Mouse (Mus musculus) left cerebral cortex, postnatal 36 days (tissue): ENCODE data around the gene Ttll8. TPM values are rescaled to one million over a fixed set of nuclear protein-coding genes. Genes with fewer than 3 reads are reported as not detected.

Source experiments
- DNase-seq, 2 experiments: peaks; one replicate each; pipeline ENCODE4 v3.0.0; 2021 to 2022; ENCODE audit warnings: low spot score in 2 of 2, mixed read lengths in 1 of 2
- intact Hi-C: fragments of 180-260 bp; cut with DNase I; formaldehyde crosslinking; loops from one replicate; pipeline ENCODE4 v1.15.1; 2025
- total RNA-seq, 2 experiments: library from RNA; stranded (reverse); gene quantifications; 2 replicates each; pipeline ENCODE4 v1.2.3; 2021

Gene Ttll8
- total RNA-seq, 2 experiments from 2014 or later: 1.1 to 2.1 TPM

- no peak for DNase-seq
- intact Hi-C loops: no loop called here
Observed at GRCm38 (mm10) chr15:88865888-88866695, 88.1 kb downstream of the Ttll8 start.

DNA sequence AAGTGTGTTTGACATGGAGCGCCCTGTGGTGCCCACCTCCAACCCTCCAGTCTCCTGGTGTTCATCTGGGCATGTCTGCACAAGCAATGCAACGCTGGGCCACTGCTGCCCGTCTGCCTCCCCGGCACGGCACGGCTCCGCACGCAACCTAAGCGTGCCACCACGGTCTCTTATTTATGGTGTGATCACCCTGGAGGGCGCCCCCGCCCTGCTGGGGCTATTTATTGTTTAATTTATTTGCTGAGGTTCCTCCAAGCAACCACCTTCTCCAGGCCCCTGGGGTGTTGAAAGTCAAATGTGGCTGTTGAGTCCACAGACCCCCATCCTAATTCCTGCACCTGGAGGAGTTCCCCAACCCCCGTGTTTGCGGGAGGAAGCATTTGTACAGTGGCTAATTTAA lies 89.2 kb downstream of the Ttll8 start:
- intact Hi-C loops: no loop called here
- no peak for DNase-seq

DNA sequence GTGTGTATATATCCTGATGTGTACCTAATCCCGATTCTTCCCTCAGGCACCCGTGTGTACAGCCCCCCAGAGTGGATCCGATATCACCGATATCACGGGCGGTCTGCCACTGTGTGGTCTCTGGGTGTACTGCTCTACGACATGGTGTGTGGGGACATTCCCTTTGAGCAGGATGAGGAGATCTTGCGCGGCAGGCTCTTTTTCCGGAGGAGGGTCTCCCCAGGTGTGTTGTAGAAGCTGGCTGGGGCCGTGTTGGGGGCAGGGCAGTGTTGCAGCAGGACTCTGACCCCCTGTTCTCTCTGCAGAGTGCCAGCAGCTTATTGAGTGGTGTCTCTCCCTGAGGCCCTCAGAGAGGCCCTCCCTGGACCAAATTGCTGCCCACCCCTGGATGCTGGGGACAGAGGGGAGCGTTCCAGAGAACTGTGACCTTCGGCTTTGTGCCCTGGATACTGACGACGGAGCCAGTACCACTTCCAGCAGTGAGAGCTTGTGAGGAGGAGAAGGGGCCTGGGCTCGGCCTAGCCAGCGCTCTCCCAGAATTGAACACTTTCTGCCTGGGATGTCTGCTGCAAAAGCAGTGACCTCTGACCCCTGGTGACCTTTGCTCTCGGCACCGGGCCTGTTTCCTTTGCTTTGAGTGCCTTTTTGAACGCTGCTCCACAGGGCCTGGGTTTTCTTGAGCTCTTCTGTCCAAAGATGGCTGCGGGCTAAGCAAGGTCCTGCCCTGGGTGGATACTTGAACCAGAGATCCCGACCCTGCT lies 89.8 kb downstream of the Ttll8 start:
- DNase-seq: no peak
- intact Hi-C loops: loop anchor here (5.0 kb wide), 1 partner anchor 37 kb away; no protein-coding TSS in a partner anchor

DNA sequence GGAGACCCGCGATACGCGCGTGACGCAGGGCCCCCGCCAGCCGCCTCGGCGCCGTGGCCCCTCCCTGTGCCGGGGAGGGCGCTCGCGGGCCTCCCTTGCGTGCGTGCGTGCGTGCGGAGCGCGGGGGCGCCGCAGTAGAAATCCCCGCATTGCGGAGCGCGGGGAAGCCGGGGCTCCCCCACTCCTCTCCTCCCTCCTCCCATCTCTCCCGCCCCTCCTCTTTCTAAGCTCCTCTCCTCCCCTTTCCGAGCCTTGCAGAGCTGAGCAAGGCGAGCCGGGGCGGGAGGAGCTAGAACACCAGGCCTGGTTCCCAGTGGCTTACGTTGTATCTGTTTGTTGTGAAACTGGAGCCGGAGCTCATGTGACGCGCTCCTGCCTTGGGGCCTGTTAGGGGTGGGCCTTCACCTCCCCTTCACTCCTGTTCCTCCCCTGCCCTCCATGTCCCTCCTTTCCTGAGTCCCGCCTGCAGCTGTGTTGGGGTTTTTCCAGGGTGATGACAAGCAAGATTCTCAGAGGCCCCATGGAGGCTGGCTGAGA lies 90.5 kb downstream of the Ttll8 start:
- intact Hi-C loops: loop anchor here (2.0 to 5.0 kb wide), 2 partner anchors 25 to 36 kb away; no protein-coding TSS in a partner anchor
- peak; percentile 84 to 92 for DNase-seq

- DNase-seq: peak; percentile 69 to 77
- intact Hi-C loops: loop anchor here (2.0 to 5.0 kb wide), 2 partner anchors 24 to 36 kb away; no protein-coding TSS in a partner anchor
Observed at GRCm38 (mm10) chr15:88862881-88863694, 91.1 kb downstream of the Ttll8 start.

- DNase-seq: peak; percentile 96 to 98
- intact Hi-C loops: loop anchor here (2.0 to 5.0 kb wide), 2 partner anchors 23 to 35 kb away; no protein-coding TSS in a partner anchor
Observed at GRCm38 (mm10) chr15:88861772-88862622, 92.2 kb downstream of the Ttll8 start, which contains the start of gene Pim3. Pim3 (plus strand) TSS chr15:88862186.

- no peak for DNase-seq
- intact Hi-C loops: loop anchor here (5.0 kb wide), 1 partner anchor 33 kb away; no protein-coding TSS in a partner anchor
Observed at GRCm38 (mm10) chr15:88860781-88861180, 93.4 kb downstream of the Ttll8 start.

- intact Hi-C loops: no loop called here
- DNase-seq: no peak
Observed at GRCm38 (mm10) chr15:88859206-88859970, 94.8 kb downstream of the Ttll8 start.

GRCm38 (mm10) chr15:88858707-88859106 lies 95.5 kb downstream of the Ttll8 start:
- intact Hi-C loops: no loop called here
- no peak for DNase-seq

GRCm38 (mm10) chr15:88858141-88858541 lies 96.1 kb downstream of the Ttll8 start:
- DNase-seq: no peak
- intact Hi-C loops: no loop called here

DNA sequence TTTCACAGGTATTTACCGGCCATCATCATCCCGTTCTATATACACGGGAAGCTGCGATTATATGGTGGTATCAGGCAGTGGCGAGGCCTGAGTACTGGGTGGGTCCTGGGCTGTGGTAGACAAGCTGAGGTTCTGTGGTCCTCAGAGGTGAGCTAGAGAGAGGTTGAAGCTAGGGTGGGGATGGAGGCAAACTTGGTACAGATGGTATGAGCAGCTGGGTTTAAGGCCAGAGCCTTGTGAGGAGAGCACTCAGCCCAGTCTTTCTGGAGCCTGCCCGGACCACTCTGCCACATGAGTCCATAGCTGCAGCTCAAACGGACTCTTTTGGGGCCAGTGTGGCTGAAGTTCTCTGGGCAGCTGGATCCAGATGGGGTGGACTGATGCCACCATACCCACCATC lies 96.9 kb downstream of the Ttll8 start:
- intact Hi-C loops: no loop called here

DNA sequence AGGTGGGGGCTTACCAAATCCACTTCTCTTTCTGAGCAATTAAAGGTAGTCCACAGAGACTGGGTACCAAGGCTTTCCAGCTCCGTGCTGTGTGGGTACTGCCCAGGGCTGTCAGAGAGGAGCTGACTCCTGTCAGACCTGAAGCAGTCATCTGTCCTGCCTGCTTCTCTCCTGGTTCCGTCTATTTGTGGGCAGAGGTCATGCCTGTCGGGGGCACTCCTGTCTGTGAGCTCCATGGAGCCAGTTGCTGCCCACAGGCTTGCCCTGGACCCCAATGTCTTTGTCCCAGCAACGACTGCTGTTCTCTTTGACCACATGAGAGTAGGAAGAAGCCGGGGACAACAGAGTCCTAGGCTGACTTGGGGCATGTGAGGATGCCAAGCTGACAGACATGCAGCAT lies 97.6 kb downstream of the Ttll8 start:
- intact Hi-C loops: no loop called here
- DNase-seq: no peak

More for the DNA sequence above, 96.9 kb downstream of the Ttll8 start:
- DNase-seq: no peak

DNA sequence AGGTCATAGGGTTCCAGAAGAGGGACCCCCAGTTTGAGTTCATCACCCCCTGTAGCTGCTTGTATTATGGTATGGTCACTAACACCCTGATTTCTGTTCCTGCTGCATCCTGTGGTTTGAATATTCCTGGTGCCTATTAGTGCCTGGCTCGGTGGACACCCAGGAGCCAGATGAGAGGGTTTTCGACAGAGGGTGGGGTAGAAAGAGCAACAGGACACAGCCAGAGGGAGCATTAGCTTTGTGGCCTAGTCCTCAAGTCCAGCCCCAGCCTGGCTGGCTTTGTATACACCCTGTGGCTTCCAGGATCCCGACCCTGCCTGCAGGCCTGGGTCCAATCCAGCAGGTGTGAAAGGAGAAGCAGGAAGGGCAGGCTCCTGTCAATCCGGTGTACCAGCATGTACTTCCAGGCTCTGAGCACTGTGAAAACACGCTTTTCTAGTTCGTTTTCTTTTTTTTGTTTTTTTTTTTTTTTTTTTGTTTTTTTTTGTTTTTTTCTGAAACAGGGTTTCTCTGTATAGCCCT lies 98.3 kb downstream of the Ttll8 start:
- DNase-seq: no peak
- intact Hi-C loops: no loop called here

DNA sequence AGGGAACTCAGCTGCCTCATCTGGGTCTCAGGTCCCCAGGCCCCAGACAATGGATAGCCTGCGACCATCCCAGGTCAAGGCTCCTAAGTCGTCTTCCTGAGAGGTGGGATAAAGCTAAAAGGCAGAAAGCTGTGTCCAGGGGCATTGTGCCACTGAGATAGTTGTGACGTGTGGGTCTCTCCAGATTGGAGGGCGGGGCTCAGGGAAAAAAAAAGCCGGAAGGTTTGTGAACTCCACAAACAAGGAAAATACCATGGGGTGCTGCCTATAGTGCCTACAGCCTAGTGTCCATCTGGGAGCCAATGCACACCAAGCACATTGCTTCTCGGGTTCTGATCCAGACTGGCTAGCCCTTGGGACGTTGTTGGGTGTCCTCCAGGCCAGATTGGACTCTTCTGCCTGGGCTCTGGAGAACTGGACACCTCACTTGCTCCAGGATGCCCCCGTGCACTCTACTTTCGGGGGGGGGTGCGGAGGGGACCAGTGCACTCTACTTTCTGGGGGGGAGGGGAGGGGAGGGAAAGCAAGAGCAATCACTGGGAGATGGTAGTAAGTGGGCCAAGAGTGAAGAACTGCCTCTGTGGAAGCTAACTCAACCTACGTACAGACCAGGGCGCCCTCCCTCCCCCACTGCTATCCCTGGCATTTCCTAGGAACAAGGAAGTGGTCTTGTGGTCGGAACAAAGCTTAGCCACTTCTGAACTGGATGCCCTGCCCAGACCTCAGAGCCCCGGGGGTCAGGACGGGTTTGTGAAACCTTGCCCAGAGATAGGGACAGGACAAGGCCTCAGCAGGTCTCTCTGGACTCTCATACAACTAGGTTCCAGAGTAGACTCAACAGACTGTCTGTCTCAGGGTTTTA lies 99.0 kb downstream of the Ttll8 start:
- DNase-seq: no peak
- intact Hi-C loops: no loop called here

GRCm38 (mm10) chr15:88854119-88854968 lies 99.9 kb downstream of the Ttll8 start:
- intact Hi-C loops: no loop called here
- DNase-seq: no peak

DNA sequence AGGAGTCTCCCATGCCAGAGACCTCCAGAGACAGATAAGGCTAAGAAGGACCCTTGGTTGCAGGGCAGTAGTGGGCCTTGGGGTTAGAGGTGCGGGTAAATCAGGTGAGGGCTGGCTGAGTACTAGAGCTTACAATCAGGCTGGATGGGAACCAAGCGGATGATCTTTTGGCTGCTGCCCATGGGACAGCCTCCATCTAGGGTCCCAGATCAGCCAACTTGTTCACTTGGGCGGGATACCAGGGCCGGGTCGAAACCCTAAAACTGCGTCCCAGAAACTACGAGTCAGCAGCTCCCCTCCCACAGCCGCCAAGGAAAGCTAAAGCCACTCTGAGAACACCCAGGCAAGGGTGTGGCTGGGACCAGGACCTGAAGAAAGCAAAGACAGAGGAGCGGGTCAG lies 101.1 kb downstream of the Ttll8 start:
- no peak for DNase-seq
- intact Hi-C loops: no loop called here
